Comparison of ENCODE assay signal across 5 mouse cellular contexts in the genomic region with DNA sequence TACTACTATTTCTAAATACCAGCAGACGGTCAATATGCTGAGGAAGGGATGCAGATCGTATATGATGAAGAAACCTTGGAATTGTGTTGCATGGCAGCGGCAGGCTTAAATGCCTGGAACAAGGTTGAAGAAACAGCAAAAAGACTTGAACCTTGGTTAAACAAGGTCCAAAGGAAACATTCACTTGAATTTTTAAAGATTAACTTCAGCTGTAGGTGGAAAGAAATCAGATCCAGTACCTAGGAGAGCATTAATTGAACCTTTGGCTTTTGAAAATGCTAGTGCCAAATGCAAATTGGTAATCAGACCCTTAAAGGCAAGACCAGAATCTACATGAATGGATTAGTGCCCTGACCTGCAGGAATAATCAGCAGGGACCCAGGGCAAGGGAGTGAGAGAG. TPM values are rescaled to one million over a fixed set of nuclear protein-coding genes. Genes with fewer than 3 reads are reported as not detected.
"Had no signal": no experiment of that assay in that cellular context is flagged by ENCODE, and none has a peak within 500 bp of the region (broad histone marks: within the 10 kb centered on the region; RNA-seq: fewer than 3 reads in every experiment).

No protein-coding gene starts in this region.

RNA-seq across cellular contexts. Expression of gene Ceacam2, which starts 50.3 kb away (rescaled TPM):
- polyA plus RNA-seq: stomach, embryonic 14.5 days; stomach, embryonic 15.5 days; stomach, embryonic 16.5 days; stomach, postnatal 0 days; thymus, postnatal 0 days had no signal
